Mouse (Mus musculus) right cerebral cortex, adult 18-20 months (tissue): ENCODE results near the gene Prg2.

Experiments used
- DNase-seq: peaks from one replicate; pipeline ENCODE4 v3.0.0; 2022; ENCODE audit warnings: mixed read lengths

Gene Prg2

GRCm38 (mm10) chr2:84980188-84980587 lies at the start of gene Prg2:
Gene Prg2 (plus strand): TSS chr2:84980461.
- DNase-seq = no peak

GRCm38 (mm10) chr2:84933992-84934648 lies 46.1 kb upstream of the Prg2 start:
- no peak for DNase-seq

GRCm38 (mm10) chr2:84934649-84935007 lies 45.6 kb upstream of the Prg2 start:
- DNase-seq = no peak

- DNase-seq = no peak
Measured at GRCm38 (mm10) chr2:84935065-84935464, 45.2 kb upstream of the Prg2 start.

GRCm38 (mm10) chr2:84936474-84937429 lies 43.5 kb upstream of the Prg2 start, which contains the start of gene Slc43a3:
Gene Slc43a3 (plus strand): TSS chr2:84936579.
- no peak for DNase-seq

GRCm38 (mm10) chr2:84937491-84938150 lies 42.6 kb upstream of the Prg2 start:
- DNase-seq = no peak

GRCm38 (mm10) chr2:84938249-84938946 lies 41.9 kb upstream of the Prg2 start:
- no peak for DNase-seq

GRCm38 (mm10) chr2:84939306-84939705 lies 41.0 kb upstream of the Prg2 start:
- DNase-seq = no peak

GRCm38 (mm10) chr2:84939711-84940110 lies 40.5 kb upstream of the Prg2 start:
- DNase-seq = no peak

DNA sequence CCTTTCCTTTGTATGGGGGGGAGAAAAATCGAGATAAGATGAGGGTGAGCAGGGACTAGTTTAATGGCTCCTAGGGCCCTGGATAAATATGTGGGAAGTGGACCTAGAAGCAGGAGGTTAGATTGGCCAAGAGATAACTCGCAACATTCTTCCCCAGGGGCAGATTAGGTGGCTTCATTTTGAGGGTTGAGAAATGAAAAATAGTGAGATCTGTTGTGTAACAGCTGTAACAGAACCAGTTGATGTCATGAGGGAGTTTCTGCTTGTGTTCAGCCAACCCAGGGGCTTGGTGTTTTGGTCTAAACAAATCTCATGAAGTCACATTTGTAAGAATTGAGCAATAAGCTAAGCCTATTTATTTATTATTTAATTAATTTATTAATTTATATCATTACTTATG lies 38.9 kb upstream of the Prg2 start:
- no peak for DNase-seq

- no peak for DNase-seq
Measured at GRCm38 (mm10) chr2:84941795-84942194, 38.5 kb upstream of the Prg2 start.

DNA sequence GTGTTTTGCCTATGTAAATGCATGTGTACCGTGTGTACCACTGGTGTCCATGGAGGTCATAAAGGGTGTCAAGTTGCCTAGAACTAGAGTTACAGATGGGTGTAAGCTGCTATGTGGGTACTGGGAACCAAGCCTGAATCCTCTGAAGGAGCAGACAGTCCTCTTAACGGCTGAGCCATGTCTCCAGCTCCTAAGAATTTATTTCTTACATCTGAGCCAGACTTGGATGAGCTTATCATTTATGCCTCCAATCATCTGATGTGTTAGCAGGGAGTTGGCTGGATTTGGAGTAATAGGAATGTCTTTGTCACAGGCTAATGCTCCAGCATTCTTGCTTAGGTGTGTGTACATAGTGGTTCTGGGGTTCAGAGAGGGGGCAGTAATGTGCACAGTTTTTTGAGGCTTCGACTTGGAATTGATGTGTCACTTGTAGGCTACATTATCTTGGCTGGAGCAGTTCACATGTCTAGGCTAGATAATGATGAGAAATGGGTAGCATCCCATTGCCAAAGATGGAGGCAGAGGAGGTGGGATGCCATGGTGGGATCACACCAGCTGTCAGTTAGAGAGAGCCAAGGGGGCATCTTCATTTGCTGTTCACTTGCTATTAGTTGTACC lies 33.0 kb upstream of the Prg2 start:
- DNase-seq = no peak

- no peak for DNase-seq
Measured at GRCm38 (mm10) chr2:84948252-84948651, 32.0 kb upstream of the Prg2 start.

- DNase-seq = no peak
Measured at GRCm38 (mm10) chr2:84948721-84949120, 31.5 kb upstream of the Prg2 start.

GRCm38 (mm10) chr2:84951027-84951426 lies 29.2 kb upstream of the Prg2 start:
- DNase-seq = peak; percentile 11

- DNase-seq = no peak
Measured at GRCm38 (mm10) chr2:84952251-84952650, 28.0 kb upstream of the Prg2 start.

GRCm38 (mm10) chr2:84952693-84953092 lies 27.6 kb upstream of the Prg2 start:
- no peak for DNase-seq

DNA sequence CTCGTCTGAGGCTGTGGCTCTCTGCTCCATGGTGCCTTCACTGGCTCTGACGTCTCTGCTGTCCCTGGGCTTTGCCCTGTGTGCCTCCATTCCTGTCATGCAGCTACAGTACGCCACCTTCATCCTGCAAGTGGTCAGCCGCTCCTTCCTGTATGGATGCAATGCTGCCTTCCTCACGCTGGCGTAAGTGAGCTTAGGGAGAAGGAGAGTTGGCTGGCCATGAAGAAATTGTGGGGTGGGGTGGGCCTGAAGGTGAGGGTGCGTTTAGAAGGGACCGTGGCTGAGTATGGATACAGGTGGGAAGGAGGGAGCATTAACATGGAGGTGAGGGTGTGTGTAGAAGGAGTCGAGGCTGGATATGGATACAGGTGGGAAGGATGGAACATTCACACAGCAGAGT lies 24.8 kb upstream of the Prg2 start:
- no peak for DNase-seq

DNA sequence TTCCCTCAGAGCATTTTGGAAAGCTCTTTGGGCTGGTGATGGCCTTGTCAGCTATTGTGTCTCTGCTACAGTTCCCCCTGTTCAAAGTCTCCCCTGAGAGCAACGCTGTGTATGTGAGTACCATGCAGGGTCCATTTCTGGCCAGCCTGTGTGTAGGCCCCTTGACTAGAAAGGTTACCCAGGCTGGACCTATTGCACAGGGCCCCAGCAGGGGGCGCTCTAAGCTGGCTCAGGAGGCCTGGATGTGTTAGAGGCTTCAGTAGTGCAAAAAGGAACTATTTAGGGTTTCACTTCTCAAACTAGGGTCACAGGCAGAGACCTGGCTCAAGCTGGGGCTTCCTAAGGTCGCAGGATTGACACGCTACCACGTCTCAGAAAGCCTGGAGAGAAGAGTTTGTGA lies 24.0 kb upstream of the Prg2 start:
- DNase-seq = peak; percentile 18

DNA sequence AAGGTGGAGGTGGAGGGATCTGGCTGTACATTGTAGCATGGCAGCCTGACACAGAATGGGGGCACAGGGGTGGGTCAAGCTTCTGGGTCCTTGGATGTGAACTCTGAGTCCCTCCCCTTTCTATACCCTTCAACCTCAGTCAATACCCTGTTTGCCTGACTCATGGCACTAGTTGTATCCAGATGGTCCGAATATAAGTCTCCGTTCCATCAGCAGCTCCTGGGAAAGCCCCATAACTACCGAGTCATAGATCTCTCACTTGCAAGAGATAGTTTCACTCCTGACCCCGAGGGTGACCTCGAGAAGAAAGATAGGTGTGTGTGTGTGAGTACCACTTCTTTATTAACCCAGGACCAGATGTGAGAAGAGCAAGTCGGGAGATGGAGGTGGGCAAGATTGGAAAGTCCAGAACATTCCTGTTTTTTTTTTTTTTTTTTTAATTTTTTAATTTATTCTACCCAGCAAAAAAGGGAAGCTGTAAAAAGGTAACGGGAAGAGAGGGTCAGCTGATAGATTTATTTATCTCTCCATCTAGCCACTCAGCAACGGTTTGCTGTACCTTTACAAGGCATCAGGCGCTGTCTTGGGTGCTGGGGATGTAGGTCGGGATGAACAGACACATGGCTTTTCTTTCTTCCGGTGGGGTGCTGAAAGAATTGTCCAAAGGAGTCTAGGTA lies 21.5 kb upstream of the Prg2 start:
- DNase-seq = no peak

- DNase-seq = no peak
Measured at GRCm38 (mm10) chr2:84961300-84961699, 19.0 kb upstream of the Prg2 start.

DNA sequence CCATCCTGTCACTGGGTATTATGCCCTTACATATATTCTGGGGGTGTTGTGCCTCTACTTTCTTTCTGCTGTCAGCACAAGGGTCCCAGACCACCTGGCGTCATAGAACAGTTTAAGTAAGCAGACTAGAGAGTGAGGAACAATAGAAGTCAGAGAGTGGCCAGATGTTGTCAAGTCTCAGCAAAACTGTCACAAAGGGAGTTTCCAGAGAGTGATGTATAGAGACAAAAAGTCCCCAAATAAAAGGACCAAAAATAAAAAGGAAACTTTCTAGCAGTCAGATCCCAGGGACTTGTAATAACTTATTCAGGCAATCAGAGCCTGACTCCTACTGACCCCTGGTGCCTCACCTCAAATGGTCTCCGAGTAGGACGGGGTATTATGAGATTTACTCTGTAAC lies 18.4 kb upstream of the Prg2 start:
- no peak for DNase-seq
